Mouse (Mus musculus) NIH3T3 (cell line): ENCODE measurements around the gene Spryd4.
A peak's percentile ranks its signal among the peaks of the same experiment; 100 is the strongest.
"Not testable (repeated sequence)": the region's sequence is repeated elsewhere in the genome, so short reads cannot be mapped to it uniquely, and the experiment has no call there.

Source experiments
- DNase-seq: peaks from one replicate; pipeline ENCODE4 v3.0.0-alpha.2; 2012; ENCODE audit warnings: low read depth

Gene Spryd4

DNA sequence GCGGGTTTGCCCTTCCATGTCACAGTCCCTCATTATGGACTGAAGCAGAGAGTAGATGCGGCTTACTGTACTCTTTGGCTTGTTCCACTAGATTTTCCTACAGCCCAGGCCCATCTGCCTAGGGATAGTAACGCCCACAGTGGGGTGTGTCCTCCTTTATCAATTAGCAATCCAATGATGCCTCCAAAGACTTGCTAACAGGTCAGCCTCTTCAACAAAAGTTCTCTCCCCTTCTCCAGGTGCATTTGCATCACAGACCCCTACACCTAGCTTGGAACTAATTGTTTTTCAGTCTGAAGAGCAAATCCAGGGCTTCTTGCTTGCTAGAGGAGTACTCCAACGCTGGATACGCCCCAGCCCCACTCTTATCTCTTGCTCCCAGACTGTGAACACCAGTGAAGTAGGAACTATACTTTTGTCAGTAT lies 24.4 kb downstream of the Spryd4 start:
- DNase-seq: no peak

DNA sequence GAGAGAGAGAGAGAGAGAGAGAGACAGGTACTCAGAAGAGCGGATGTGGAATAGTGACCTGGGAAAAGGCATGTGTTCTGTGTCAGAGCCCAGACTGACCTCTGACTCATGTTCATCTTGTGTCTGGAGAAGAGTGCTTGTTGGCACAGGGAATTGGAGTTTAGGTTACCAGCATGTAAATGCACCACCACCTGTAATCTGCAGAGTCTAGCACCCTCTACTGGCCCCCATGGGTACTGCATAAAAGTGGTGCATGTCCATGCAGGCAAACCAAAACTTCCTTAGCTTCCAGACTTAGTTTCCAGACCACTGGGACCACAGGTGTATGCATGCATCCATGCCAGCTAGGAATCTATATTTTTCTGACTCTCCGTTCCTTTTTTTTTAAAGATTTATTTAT lies 25.6 kb downstream of the Spryd4 start:
- peak; percentile 92 for DNase-seq

DNA sequence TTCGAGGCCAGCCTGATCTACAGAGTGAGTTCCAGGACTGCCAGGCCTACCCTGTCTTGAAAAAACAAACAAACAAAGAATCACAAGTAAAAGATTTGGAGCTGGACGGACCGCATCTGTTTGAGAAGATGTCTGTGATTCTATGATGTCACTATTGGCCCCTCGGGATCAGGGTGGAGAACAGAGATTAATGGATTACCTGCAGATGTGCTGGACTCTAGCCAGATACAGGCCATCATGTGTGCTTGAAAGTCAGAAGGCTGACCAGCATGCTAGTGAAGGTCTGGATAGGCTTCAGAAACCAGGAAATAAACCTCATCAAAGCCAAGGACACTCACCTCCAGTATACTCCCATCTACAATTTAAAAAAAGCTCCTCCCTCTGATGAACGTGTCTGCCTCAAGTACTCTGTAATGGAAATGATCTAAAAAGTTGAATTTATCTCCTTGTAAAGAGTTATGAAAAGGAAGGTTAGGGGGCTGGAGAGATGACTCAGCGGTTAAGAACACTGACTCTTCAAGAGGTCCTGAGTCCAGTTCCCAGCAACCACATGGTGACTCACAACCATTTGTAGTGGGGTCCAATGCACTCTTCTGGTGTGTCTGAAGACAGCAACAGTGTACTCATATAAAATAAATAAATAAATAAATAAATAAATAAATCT lies 26.2 kb downstream of the Spryd4 start:
- peak; percentile 52 for DNase-seq

DNA sequence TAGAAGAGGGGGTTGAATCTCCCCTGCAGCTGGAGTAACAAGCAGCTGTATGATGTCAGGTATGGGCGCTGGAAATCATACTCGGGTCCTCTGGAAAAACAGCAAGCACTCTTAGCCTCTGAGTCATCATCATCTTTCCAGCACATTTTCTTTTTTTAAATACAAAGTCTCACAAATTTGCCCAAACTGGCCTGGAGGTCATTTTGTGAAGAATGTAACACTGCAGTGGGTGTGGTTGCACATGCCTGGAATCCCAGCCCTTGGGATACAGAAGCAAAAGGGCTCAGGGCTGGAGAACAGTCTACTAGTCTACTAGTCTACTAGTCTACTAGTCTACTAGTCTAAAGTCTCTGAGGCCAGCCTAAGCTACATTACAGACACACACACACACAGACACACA lies 27.3 kb downstream of the Spryd4 start:
- peak; percentile 61 for DNase-seq

DNA sequence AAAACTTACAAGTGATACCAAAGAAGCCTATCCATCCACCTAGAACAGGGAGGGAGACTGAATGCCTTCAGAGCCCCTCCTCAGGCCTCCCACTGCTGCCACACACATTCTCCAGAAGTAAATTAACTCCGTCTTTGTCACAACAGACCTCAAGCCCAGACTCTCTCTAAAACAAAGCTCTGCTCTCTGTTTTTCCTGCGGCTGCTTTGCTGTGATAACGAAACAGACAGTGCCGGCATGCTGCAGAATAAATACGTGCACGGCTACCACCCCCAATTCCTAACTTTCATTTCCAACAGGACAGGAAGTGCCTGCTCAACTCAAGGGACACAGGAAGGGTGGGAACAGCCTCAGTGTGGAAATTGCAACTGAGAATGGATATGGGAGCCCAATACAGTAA lies 31.6 kb downstream of the Spryd4 start, which contains the start of gene Rbms2:
Rbms2 (minus strand) TSS at position 309 of the 400 bp plus-strand sequence.
- peak; percentile 49 for DNase-seq

DNA sequence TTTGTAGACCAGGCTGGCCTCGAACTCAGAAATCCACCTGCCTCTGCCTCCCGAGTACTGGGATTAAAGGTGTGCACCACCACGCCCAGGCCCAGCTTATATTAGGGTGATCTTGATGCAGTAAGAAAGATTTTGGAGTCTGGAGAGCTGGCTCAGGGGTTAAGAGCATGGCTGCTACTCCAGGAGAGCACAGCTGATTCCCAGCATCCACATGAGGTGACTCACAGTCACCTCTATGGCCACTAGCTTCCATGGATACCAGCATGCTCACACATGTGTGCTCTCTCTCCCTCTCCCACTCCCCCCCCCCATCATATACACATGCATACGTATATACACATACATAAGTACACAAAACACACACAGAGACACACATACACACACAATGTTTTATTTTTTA lies 34.3 kb downstream of the Spryd4 start:
- DNase-seq: peak; percentile 30

DNA sequence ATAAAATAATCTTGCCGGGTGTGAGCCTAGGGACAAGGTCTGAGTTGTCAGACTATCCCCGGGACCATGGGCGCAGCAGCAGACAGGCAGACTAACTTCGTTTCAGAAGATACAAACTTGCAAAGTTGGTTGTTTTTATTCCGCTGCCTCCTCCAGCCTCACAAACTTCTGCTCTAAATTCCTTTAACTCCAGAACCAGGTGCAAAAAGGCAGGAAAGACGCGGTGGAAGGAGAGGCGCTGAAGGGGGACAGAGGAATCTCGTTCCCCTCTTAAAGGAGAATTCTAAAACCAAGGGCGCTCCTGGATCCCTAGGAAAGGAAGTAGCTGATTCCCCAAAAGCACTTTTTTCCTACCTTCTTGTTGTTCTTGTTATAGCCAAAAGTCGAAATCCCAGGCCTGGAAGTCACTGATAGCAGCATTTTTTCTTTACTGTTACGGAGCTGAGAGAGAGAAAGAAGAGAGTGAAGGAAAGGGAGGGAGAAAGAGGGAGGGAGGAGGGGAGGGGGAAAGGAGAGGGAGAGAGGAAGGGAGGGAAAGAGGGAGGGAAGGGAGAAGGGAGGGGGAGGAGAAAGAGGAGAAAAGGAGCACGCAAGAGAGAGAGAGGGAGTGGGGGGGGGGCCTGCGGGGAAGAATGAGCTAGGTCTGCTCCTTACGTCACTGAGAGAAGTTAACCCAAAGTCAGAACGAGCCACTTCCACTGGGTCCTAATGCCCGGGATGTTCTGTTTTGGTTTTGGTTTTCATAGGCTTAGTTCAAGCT lies 35.4 kb downstream of the Spryd4 start:
- DNase-seq: peak; percentile 94

DNA sequence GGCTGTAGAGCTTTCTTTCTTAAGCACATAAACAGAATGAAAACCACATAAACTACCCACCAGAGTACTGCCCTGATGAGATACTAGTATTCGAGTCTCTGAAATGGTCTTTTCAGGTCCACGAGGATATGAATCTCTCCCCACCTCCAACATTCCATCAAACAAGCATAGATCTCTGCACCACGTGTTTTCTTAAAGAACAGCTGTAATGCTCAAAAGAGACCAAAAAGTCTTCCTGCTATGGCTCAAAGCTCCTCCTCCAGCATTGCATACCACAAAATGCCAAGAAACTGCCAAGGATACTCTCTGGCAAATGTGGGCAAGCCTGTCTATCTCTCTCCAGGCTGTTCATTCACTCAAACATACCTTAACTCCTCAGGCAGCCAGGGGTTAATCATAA lies 36.3 kb downstream of the Spryd4 start:
- peak; percentile 49 for DNase-seq

DNA sequence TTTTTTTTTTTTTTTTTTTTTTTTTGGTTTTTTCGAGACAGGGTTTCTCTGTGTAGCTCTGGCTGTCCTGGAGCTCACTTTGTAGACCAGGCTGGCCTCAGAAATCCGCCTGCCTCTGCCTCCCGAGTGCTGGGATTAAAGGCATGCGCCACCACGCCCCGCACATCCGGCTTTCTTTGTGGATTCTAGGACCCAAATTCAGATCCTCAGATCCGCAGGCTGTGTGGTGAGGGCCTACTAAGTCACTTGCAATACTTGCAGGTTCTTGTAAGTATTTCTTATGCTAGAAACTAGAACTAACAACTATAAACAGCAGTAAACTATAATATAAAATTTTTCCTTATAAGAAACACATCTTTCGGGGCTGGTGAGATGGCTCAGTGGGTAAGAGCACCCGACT lies 40.3 kb downstream of the Spryd4 start:
- not testable (repeated sequence) for DNase-seq

DNA sequence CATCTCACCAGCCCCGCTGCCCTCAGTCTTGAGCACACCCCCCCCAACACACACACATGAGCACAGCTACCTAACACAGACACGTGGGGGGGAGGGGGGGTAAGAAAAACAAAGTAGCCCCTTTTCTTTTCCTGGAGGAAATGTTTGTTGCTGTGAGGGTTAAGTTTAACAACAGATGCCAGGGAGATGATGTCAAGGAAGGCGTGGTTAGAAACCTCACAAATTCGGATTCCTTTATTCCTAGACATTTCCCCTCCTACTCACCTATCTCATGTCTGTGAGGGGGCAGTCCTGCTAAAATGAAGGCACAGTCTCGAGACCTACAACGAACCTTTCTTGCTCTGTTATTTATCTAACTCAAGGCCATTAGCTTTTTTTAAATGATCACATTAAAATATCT lies 44.5 kb downstream of the Spryd4 start:
- DNase-seq: peak; percentile 58

DNA sequence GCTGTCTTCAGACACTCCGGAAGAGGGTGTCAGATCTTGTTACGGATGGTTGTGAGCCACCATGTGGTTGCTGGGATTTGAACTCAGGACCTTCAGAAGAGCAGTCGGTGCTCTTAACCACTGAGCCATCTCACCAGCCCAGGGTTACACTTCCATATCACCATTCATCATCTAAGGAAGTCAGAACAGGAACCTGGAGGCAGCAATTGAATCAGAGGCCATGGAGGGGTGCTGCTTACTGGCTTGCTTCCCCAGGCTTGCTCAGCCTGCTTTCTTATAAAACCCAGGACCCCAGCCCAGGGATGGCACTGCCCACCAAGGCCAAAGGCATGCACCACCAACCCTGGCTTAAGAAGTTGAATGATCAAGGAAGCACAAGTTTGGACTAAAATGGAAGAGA lies 45.9 kb downstream of the Spryd4 start:
- not testable (repeated sequence) for DNase-seq
